Mouse (Mus musculus): ENCODE measurements around the gene Rftn1.

The Rftn1 gene

GRCm38 (mm10) chr17:49982611-49983390 is 207.7 kb downstream of the Rftn1 start:
- no peak for DNase-seq (ENCODE audit: low read depth, low spot score)

GRCm38 (mm10) chr17:49981591-49981990 is 208.9 kb downstream of the Rftn1 start:
- DNase-seq (ENCODE audit: low read depth, low spot score), result no peak

- no peak for DNase-seq (ENCODE audit: low read depth, low spot score)
Measured at GRCm38 (mm10) chr17:49979761-49980285, 210.7 kb downstream of the Rftn1 start.

GRCm38 (mm10) chr17:49977424-49977790 is 213.1 kb downstream of the Rftn1 start:
- DNase-seq (ENCODE audit: low read depth, low spot score), result no peak

GRCm38 (mm10) chr17:49976678-49977423 is 213.6 kb downstream of the Rftn1 start:
- DNase-seq (ENCODE audit: low read depth, low spot score), result no peak

GRCm38 (mm10) chr17:49975481-49975880 is 215.0 kb downstream of the Rftn1 start:
- DNase-seq (ENCODE audit: low read depth, low spot score), result no peak

GRCm38 (mm10) chr17:49974996-49975395 is 215.5 kb downstream of the Rftn1 start:
- DNase-seq (ENCODE audit: low read depth, low spot score), result no peak

GRCm38 (mm10) chr17:49972164-49972563 is 218.3 kb downstream of the Rftn1 start:
- no peak for DNase-seq (ENCODE audit: low read depth, low spot score)

- DNase-seq (ENCODE audit: low read depth, low spot score), result no peak
Measured at GRCm38 (mm10) chr17:49971057-49971456, 219.4 kb downstream of the Rftn1 start.

- peak; percentile 20 for DNase-seq (ENCODE audit: low read depth, low spot score)
Measured at GRCm38 (mm10) chr17:49968467-49969207, 221.8 kb downstream of the Rftn1 start.

- DNase-seq (ENCODE audit: low read depth, low spot score), result no peak
Measured at GRCm38 (mm10) chr17:49965846-49966762, 224.4 kb downstream of the Rftn1 start.

- no peak for DNase-seq (ENCODE audit: low read depth, low spot score)
Measured at GRCm38 (mm10) chr17:49965035-49965434, 225.4 kb downstream of the Rftn1 start.

GRCm38 (mm10) chr17:49964471-49964870 is 226.0 kb downstream of the Rftn1 start:
- no peak for DNase-seq (ENCODE audit: low read depth, low spot score)

GRCm38 (mm10) chr17:49959021-49959420 is 231.5 kb downstream of the Rftn1 start:
- DNase-seq (ENCODE audit: low read depth, low spot score), result no peak

- DNase-seq (ENCODE audit: low read depth, low spot score), result no peak
Measured at GRCm38 (mm10) chr17:49951856-49952607, 238.4 kb downstream of the Rftn1 start.

GRCm38 (mm10) chr17:49951491-49951855 is 239.0 kb downstream of the Rftn1 start:
- peak; percentile 34 for DNase-seq (ENCODE audit: low read depth, low spot score)

GRCm38 (mm10) chr17:49942674-49943073 is 247.8 kb downstream of the Rftn1 start:
- no peak for DNase-seq (ENCODE audit: low read depth, low spot score)

Measured in retina, adult 2 months (tissue).